Mouse (Mus musculus) fat pad, adult 2 months (tissue): ENCODE results near the gene Zfand3.

Experiments
- DNase-seq: peaks from one replicate; pipeline ENCODE4 v3.0.0-alpha.2; 2011; ENCODE audit warnings: low read depth, low spot score; ENCODE audit errors: extremely low read depth

Zfand3 gene

GRCm38 (mm10) chr17:30004203-30005102 is at the start of gene Zfand3:
Gene Zfand3 (plus strand): TSS chr17:30004733.
- peak; percentile 39 for DNase-seq

DNA sequence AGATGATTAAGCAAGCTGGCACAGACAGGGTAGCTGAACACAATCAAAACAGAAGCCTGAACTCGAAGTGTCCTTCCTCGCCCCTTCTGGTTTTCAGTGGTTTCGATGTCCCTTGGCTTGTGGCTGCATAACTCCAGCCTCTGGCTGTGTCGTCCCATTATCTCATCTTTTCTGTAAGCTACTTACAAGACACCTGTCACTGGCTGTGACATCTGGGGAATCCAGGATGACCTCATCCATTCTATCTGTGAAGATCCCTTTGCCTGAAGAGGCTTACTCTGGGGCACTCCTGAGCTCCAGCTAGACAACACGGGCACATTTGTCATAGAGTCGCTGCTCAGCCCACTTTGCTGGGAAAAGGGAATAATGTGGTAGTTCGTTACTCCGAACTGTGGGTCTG is 48.7 kb upstream of the Zfand3 start:
- no peak for DNase-seq

- no peak for DNase-seq
These were observed 40.7 kb upstream of the Zfand3 start for GRCm38 (mm10) chr17:29963730-29964259.

DNA sequence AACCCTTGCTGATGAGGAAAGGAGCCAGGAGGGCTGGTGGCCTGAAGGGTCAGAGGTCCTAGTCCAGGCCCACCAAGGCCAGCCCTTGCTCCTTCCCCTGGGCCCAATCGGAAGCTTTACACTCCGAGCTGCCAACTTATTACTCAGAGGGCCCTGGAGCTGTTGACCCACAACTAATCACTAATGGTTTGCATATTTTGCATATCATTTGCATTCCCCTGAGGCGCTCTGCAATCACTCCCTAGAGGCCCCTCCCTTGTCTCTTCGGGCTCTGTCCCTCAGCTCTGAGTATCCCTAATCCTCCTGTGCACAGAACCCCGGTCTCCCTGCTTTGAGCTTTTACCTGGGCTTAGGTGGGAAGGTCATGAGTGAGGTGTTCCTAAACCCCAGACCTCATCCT is 39.0 kb upstream of the Zfand3 start:
- DNase-seq, result no peak

GRCm38 (mm10) chr17:29970037-29970555 is 34.4 kb upstream of the Zfand3 start, which contains the start of gene Mdga1:
Gene Mdga1 (minus strand): TSS chr17:29970087.
- no peak for DNase-seq

- DNase-seq, result no peak
These were observed 32.6 kb upstream of the Zfand3 start for GRCm38 (mm10) chr17:29971761-29972432.

GRCm38 (mm10) chr17:29973226-29973625 is 31.3 kb upstream of the Zfand3 start:
- no peak for DNase-seq

DNA sequence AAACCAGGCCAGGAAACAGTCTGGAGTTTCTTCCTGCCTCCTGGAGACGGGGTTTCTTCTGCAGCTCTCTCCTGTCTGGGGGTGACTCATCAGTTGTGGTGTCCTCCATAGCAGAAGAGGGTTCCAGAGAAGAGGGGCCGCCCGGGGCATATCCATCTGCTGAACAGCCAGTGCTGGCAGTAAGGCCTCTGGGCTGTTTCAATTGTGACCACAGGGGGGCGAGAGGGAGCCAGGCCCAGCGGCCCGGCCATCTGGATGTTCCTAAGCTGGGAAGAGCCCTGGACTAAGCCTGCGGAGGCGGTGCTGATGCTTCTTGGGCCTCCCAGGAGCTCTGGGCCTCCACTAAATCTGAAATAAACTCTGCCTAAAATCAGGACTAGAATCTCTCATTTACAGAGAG is 28.8 kb upstream of the Zfand3 start:
- DNase-seq, result no peak

- DNase-seq, result no peak
These were observed 25.5 kb upstream of the Zfand3 start for GRCm38 (mm10) chr17:29979020-29979419.

- peak; percentile 46 for DNase-seq
These were observed 24.7 kb upstream of the Zfand3 start for GRCm38 (mm10) chr17:29979841-29980240.

GRCm38 (mm10) chr17:29981568-29981967 is 23.0 kb upstream of the Zfand3 start:
- no peak for DNase-seq

DNA sequence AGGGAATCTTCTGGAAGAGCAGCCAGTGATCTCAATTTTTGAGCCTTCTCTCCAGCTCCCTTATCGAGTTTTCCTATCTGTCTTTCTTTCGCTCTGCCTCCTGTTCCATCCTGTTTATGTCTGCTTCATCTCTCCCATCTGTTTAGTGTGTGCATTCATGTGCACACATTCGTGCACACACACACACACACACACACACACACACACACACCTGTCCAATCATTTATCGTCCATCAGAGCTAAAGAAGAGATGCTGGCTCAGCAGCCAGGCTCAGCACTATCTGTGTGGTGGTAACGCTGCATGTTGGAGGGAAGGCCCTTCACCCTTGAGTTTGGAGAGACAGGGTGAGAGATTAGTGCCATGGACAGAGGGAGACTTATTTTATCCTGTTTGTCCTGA is 21.3 kb upstream of the Zfand3 start:
- DNase-seq, result no peak

DNA sequence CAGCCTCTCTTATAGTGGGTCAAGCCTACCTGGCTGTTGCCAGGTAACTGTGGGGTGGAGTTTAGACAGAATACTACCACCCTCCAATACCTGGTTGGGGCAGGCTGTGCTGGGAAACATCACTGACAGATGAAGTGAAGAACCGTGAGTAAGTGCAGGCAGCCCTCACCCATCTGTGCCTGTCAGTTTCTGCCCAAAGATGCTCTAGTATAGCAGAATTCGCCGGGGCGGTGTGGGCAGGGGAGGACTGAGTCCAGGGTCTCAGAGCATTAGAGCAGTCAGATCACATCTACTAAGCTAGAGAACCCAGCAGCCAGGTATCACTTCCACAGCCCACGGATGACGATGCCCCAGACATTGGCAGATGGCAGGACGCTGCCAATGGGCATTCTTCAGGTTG is 19.6 kb upstream of the Zfand3 start:
- no peak for DNase-seq

DNA sequence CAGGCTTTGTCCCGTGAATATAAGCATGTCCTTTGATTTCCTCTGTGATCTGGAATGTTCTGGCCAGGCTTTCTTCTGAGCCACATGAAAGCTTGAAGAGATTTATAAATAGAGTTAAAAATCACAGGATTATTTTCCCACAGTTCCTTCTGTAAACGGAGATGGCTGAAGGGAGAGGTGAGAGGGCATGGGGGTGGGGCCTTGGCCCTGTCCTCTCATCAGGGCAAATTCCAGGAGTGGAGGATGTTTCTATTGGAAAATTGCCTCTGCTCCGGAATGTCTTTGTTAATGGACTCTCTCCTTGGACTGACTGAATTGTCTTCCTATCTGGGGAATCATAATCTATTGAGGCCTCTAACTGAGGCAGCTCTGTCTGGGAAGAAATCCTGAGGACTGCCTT is 19.0 kb upstream of the Zfand3 start:
- DNase-seq, result no peak

GRCm38 (mm10) chr17:29988141-29988540 is 16.4 kb upstream of the Zfand3 start:
- no peak for DNase-seq

- no peak for DNase-seq
These were observed 14.9 kb upstream of the Zfand3 start for GRCm38 (mm10) chr17:29989653-29990052.

- DNase-seq, result no peak
These were observed 14.4 kb upstream of the Zfand3 start for GRCm38 (mm10) chr17:29990136-29990535.

DNA sequence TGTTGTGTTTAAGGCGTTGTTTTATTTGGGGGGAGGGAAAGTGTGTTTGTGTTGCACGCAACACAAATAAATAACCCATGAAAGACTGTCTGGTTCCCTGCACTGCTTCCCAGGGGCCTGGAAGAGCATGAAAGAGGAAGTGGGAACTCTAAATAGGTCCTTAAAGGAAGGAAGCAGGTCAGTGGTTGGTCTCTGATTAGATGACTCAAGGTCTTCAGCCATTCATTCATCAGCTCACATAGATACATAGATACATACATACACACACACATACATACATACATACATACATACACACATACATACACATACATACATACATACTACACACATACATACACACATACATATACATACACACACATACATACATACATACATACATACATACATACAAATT is 13.7 kb upstream of the Zfand3 start:
- DNase-seq, result no peak

GRCm38 (mm10) chr17:29993488-29993887 is 11.0 kb upstream of the Zfand3 start:
- no peak for DNase-seq

DNA sequence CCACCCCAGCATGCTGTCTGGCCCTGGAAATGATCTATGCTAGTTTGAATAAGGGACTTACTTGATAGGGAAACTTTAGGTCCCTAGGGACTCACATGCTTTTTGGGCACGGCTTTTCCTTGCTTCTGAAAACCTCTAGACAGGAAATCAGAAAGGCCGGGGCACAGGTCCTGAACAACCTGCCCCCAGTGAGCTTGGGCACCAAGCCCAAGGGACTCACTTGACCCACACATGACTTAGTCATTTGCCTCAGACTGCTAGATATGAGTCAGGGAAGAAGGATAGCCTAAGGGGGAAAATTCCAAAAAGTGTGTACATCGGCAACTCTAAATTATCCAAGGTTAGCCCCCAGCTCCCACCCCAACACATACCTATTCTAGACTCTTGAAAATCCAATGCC is 10.5 kb upstream of the Zfand3 start:
- DNase-seq, result no peak

- DNase-seq, result no peak
These were observed 10.1 kb upstream of the Zfand3 start for GRCm38 (mm10) chr17:29994459-29994858.

DNA sequence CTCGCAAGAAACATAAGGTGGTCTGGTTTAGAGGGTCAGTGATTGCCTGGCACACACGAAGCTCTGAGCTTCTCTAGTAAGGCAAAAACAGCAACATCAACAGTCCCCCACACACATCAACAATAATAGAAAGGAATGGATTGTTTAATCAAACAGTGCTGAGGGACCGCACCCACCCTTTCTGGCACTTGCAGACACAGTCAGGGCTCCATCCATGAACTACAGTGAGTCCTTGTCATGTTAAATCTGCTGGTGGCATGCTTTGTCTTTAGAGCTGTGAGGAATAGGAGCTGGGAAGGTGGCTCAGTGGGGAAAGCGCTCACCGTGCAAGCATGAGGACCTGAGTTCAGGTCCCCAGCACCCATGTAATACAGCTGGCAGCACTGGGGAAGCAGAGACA is 8.5 kb upstream of the Zfand3 start:
- DNase-seq, result no peak
